Mouse (Mus musculus) stomach, postnatal 0 days (tissue): ENCODE results near the gene Snai1.

Experiments
- CTCF ChIP-seq: IDR thresholded peaks from 2 replicates; pipeline ENCODE4 v1.5.1; 2016; ENCODE audit warnings: antibody characterized with exemption, low read depth, mild to moderate bottlenecking, moderate library complexity
- EP300 ChIP-seq: optimal IDR thresholded peaks from 2 replicates; pipeline ENCODE3; 2016; ENCODE audit warnings: antibody characterized with exemption

- no peak for TF ChIP-seq CTCF
- TF ChIP-seq EP300 = no peak
Observed at GRCm38 (mm10) chr2:167552292-167552691, 14.3 kb downstream of the Snai1 start.
